Mouse (Mus musculus) bone marrow macrophage, adult 2 months (primary cell): ENCODE measurements at regions not wholly inside any gene's neighbourhood (a gene's known extent, or its start where the extent isn't known, plus 50 kb on each side); places are given as distances from the start of the nearest gene placed in this dataset.

ENCODE experiments used
- CTCF ChIP-seq: IDR thresholded peaks from 2 replicates; pipeline ENCODE4 v1.5.1; 2012; ENCODE audit warnings: low read depth, mild to moderate bottlenecking, low read length, moderate library complexity
- POLR2A ChIP-seq: IDR thresholded peaks from 2 replicates; pipeline ENCODE4 v1.6.1; 2012; ENCODE audit warnings: mild to moderate bottlenecking, low read depth, low read length, borderline replicate concordance

DNA sequence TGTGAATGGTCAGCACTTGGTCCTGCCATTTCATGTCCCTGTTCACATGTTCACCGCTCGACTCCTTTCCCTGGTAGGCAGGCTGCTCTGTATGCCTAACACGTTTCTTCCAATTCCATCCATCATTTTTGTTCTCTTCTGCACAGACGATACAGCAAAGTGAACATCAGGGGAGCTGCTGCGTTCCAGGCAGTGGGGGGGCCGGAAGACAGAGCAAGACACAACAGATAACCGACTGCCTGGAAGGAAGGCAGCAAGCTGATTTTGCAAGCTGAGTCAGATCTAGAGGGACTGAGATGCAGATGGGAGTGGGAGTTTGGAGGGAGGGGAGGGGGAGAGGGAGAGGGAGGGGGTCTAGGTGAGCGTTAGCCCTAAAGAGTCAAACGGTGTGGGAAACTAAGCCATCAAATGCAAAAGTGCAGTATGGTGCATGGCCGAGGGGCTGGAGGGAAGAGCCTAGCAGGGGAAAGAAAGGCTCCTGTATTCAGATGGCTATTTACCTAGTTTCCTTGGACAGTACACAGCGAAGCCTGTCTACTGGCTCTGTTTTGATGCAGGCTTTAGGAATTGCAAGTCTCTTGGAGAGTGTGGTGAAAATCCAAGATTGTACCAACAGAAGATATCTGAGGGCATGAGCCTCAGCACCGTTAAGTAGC is 112.9 kb upstream of the Cdkn3 start:
- TF ChIP-seq CTCF (no peak), POLR2A (no peak)
